Mouse (Mus musculus): Measurements from ENCODE around the gene Mdga2. TPM values are rescaled to one million over a fixed set of nuclear protein-coding genes. Genes with fewer than 3 reads are reported as not detected.
A peak's percentile ranks its signal among the peaks of the same experiment; 100 is the strongest.

The Mdga2 gene
- total and polyA plus RNA-seq, 3 experiments: 0.27 TPM; not detected in 2

- DNase-seq (ENCODE audit: extremely low read depth): peak; percentile 62
- H3K4me3 ChIP-seq (replicated peaks in 1 of 3; ENCODE audit: low read depth in 2 of 3, low read length in 2 of 3, poor library complexity in 1 of 3): no peak overlapping the region
- in situ Hi-C loops (cut with MboI; ENCODE audit: low pct_ligation_motif_present, low pct_unique_long_range_greater_than_20kb, low sequenced_read_pairs) (no loop called here), dilution Hi-C loops (cut with MboI; ENCODE audit: extremely low pct_ligation_motif_present, extremely low pct_unique_long_range_greater_than_20kb, low sequenced_read_pairs) (no loop called here)
- no peak overlapping the region for H3K9ac ChIP-seq (ENCODE audit: insufficient read depth, low read depth)
- no peaks in the 10 kb centered on the region for H3K27me3 ChIP-seq (replicated peaks)
- no peaks in the 10 kb centered on the region for H3K79me2 ChIP-seq (replicated peaks; ENCODE audit: control insufficient read depth, extremely low read depth, insufficient read depth, poor library complexity, severe bottlenecking)
- H3K36me3 ChIP-seq (replicated peaks in 1 of 2; ENCODE audit: control insufficient read depth in 1 of 2, insufficient read depth in 1 of 2, low read length in 1 of 2): no peaks in the 10 kb centered on the region
- H3K9me3 ChIP-seq (replicated peaks; ENCODE audit: low read length): no peaks in the 10 kb centered on the region
- H3K4me2 ChIP-seq (ENCODE audit: insufficient read depth, low read depth, poor library complexity, severe bottlenecking): no peak overlapping the region
- peaks cover 0 to 24% of the 10 kb centered on the region in 2 experiments; a peak in 2 of 4 replicates for H3K4me1 ChIP-seq (ENCODE audit: control insufficient read depth in 1 of 2, insufficient read depth in 2 of 2)
- no peak overlapping the region for H3K27ac ChIP-seq (ENCODE audit: insufficient read depth, low read depth)
- TF ChIP-seq ZNF384 (IDR thresholded peaks at IDR 0.05; ENCODE audit: low read depth, low read length) (peak; percentile 78), ETS1 (conservative IDR thresholded peaks at IDR 0.05; ENCODE audit: low read depth, low read length) (peak; percentile 9; the same call in 1 of the 2 replicates), EP300 (IDR thresholded peaks at IDR 0.05; ENCODE audit: low read length) (peak; percentile 41; the same call in 1 of the 2 replicates), CHD2 (IDR thresholded peaks at IDR 0.05; ENCODE audit: low read length) (no peak)
Observed at GRCm38 (mm10) chr12:67010318-67010717, 212.0 kb downstream of the Mdga2 start.

DNA sequence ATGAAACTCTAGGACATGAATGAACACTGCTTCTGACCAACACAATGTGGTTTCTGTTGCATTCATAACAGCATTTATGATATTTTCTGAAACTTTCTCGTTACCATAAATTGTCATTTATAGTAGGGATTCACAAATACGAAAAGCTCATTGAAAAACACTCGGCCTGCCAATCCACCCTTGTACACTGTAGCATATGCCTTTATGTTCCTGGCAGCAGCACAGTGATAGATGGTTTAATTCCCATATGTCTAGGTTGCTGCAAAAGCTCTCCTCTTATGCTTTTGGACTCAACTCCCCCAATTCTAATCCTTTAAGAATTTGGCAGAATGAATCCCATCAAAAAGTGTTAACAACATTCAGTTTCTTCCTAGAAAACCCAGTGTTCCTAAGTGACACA is 213.2 kb downstream of the Mdga2 start:
- dilution Hi-C loops (cut with MboI; ENCODE audit: extremely low pct_ligation_motif_present, extremely low pct_unique_long_range_greater_than_20kb, low sequenced_read_pairs): no loop called here

GRCm38 (mm10) chr12:66954129-66954528 is 268.2 kb downstream of the Mdga2 start:
- H3K9ac ChIP-seq (ENCODE audit: insufficient read depth, low read depth): no peak overlapping the region
- no peak for TF ChIP-seq HCFC1 (IDR thresholded peaks at IDR 0.05; ENCODE audit: low read depth, low read length)
- no peak for TF ChIP-seq CHD2 (IDR thresholded peaks at IDR 0.05; ENCODE audit: low read length)
- TF ChIP-seq ZNF384 (IDR thresholded peaks at IDR 0.05; ENCODE audit: low read depth, low read length): no peak
- no peak for TF ChIP-seq ZMIZ1 (IDR thresholded peaks at IDR 0.05; ENCODE audit: low read depth, low read length)
- TF ChIP-seq MXI1 (IDR thresholded peaks at IDR 0.05; ENCODE audit: low read depth, low read length): no peak
- TF ChIP-seq E2F4 (IDR thresholded peaks at IDR 0.05; ENCODE audit: insufficient replicate concordance, low read depth, low read length): no peak
- no peak for TF ChIP-seq ZC3H11A (IDR thresholded peaks at IDR 0.05; ENCODE audit: low read depth, low read length)
- H3K36me3 ChIP-seq (replicated peaks in 1 of 2; ENCODE audit: control insufficient read depth in 1 of 2, insufficient read depth in 1 of 2, low read length in 1 of 2): no peaks in the 10 kb centered on the region
- no peaks in the 10 kb centered on the region for H3K9me3 ChIP-seq (replicated peaks; ENCODE audit: low read length)
- no peak overlapping the region for H3K4me3 ChIP-seq (replicated peaks in 1 of 3; ENCODE audit: low read depth in 2 of 3, low read length in 2 of 3, poor library complexity in 1 of 3)
- no peaks in the 10 kb centered on the region for H3K79me2 ChIP-seq (replicated peaks; ENCODE audit: control insufficient read depth, extremely low read depth, insufficient read depth, poor library complexity, severe bottlenecking)
- H3K27me3 ChIP-seq (replicated peaks): no peaks in the 10 kb centered on the region
- in situ Hi-C loops (cut with MboI; ENCODE audit: low pct_ligation_motif_present, low pct_unique_long_range_greater_than_20kb, low sequenced_read_pairs): no loop called here
- H3K27ac ChIP-seq (ENCODE audit: insufficient read depth, low read depth): no peak overlapping the region
- H3K4me2 ChIP-seq (ENCODE audit: insufficient read depth, low read depth, poor library complexity, severe bottlenecking): no peak overlapping the region
- dilution Hi-C loops (cut with MboI; ENCODE audit: extremely low pct_ligation_motif_present, extremely low pct_unique_long_range_greater_than_20kb, low sequenced_read_pairs): no loop called here
- DNase-seq (ENCODE audit: extremely low read depth): no peak
- no peaks in the 10 kb centered on the region for H3K4me1 ChIP-seq (ENCODE audit: control insufficient read depth in 1 of 2, insufficient read depth in 2 of 2)

More for the DNA sequence above, 213.2 kb downstream of the Mdga2 start:
- DNase-seq (ENCODE audit: extremely low read depth): no peak
- Histone ChIP-seq H3K36me3 (replicated peaks in 1 of 2; ENCODE audit: control insufficient read depth in 1 of 2, insufficient read depth in 1 of 2, low read length in 1 of 2) (no peaks in the 10 kb centered on the region), H3K27me3 (replicated peaks) (no peaks in the 10 kb centered on the region), H3K4me3 (replicated peaks in 1 of 3; ENCODE audit: low read depth in 2 of 3, low read length in 2 of 3, poor library complexity in 1 of 3) (no peak overlapping the region), H3K4me1 (ENCODE audit: control insufficient read depth in 1 of 2, insufficient read depth in 2 of 2) (peaks cover 0 to 24% of the 10 kb centered on the region in 2 experiments; a peak in 2 of 4 replicates), H3K4me2 (ENCODE audit: insufficient read depth, low read depth, poor library complexity, severe bottlenecking) (no peak overlapping the region), H3K9me3 (replicated peaks; ENCODE audit: low read length) (no peaks in the 10 kb centered on the region), H3K79me2 (replicated peaks; ENCODE audit: control insufficient read depth, extremely low read depth, insufficient read depth, poor library complexity, severe bottlenecking) (no peaks in the 10 kb centered on the region), H3K9ac (ENCODE audit: insufficient read depth, low read depth) (no peak overlapping the region), H3K27ac (ENCODE audit: insufficient read depth, low read depth) (no peak overlapping the region)
- TF ChIP-seq CTCF (conservative IDR thresholded peaks at IDR 0.05 in 1 of 2, IDR thresholded peaks at IDR 0.05 in 1 of 2; ENCODE audit: low read depth in 2 of 2, low read length in 2 of 2): no peak
- TF ChIP-seq NELFE (IDR thresholded peaks at IDR 0.05; ENCODE audit: low read depth, low read length): no peak
- no peak for TF ChIP-seq UBTF (IDR thresholded peaks at IDR 0.05; ENCODE audit: low read depth, low read length)
- TF ChIP-seq RCOR1 (conservative IDR thresholded peaks at IDR 0.05; ENCODE audit: low read depth, low read length): no peak
- no peak for TF ChIP-seq MXI1 (IDR thresholded peaks at IDR 0.05; ENCODE audit: low read depth, low read length)
- TF ChIP-seq NRF1 (IDR thresholded peaks at IDR 0.05; ENCODE audit: low read depth, low read length): no peak
- no peak for TF ChIP-seq GABPA (IDR thresholded peaks at IDR 0.05; ENCODE audit: insufficient replicate concordance, low read depth, low read length)
- TF ChIP-seq PAX5 (IDR thresholded peaks at IDR 0.05; ENCODE audit: low read length): no peak
- TF ChIP-seq JUN (IDR thresholded peaks at IDR 0.05; ENCODE audit: insufficient read depth, low read depth, low read length): no peak
- no peak for TF ChIP-seq BHLHE40 (IDR thresholded peaks at IDR 0.05; ENCODE audit: low read depth, low read length)
- no peak for TF ChIP-seq TCF12 (IDR thresholded peaks at IDR 0.05; ENCODE audit: low read depth, low read length)
- TF ChIP-seq USF1 (IDR thresholded peaks at IDR 0.05; ENCODE audit: low read depth, low read length): no peak
- TF ChIP-seq POLR2AphosphoS2 (IDR thresholded peaks at IDR 0.05; ENCODE audit: low read depth, low read length): no peak
- no peak for TF ChIP-seq SIN3A (IDR thresholded peaks at IDR 0.05; ENCODE audit: low read length)
- TF ChIP-seq MAFK (IDR thresholded peaks at IDR 0.05; ENCODE audit: insufficient replicate concordance, low read length): no peak
- no peak for TF ChIP-seq JUND (conservative IDR thresholded peaks at IDR 0.05; ENCODE audit: low read depth, low read length)
- no peak for TF ChIP-seq USF2 (conservative IDR thresholded peaks at IDR 0.05; ENCODE audit: low read depth, low read length)
- TF ChIP-seq E2F4 (IDR thresholded peaks at IDR 0.05; ENCODE audit: insufficient replicate concordance, low read depth, low read length): no peak
- TF ChIP-seq SMC3 (IDR thresholded peaks at IDR 0.05; ENCODE audit: low read depth, low read length): no peak
- no peak for TF ChIP-seq ELF1 (IDR thresholded peaks at IDR 0.05; ENCODE audit: low read depth, low read length)
- in situ Hi-C loops (cut with MboI; ENCODE audit: low pct_ligation_motif_present, low pct_unique_long_range_greater_than_20kb, low sequenced_read_pairs): no loop called here
